Mouse (Mus musculus): ENCODE results near the gene Dpy19l3.

Dpy19l3 gene

GRCm38 (mm10) chr7:35754033-35754885, at the start of gene Dpy19l3:
TSS of gene Dpy19l3 (minus strand) at chr7:35754454.
- DNase-seq: peak; percentile 80

- DNase-seq: peak; percentile 83
Measured at GRCm38 (mm10) chr7:35802906-35803595, 48.8 kb upstream of the Dpy19l3 start, which contains the start of gene Zfp507. TSS of gene Zfp507 (minus strand) at chr7:35803003.

- DNase-seq: peak; percentile 14
Measured at GRCm38 (mm10) chr7:35802201-35802905, 48.1 kb upstream of the Dpy19l3 start.

GRCm38 (mm10) chr7:35796123-35796522, 41.9 kb upstream of the Dpy19l3 start:
- no peak for DNase-seq

GRCm38 (mm10) chr7:35794145-35794664, 40.0 kb upstream of the Dpy19l3 start:
- no peak for DNase-seq

GRCm38 (mm10) chr7:35792150-35792848, 38.0 kb upstream of the Dpy19l3 start:
- no peak for DNase-seq

GRCm38 (mm10) chr7:35790926-35791325, 36.7 kb upstream of the Dpy19l3 start:
- DNase-seq: no peak

- DNase-seq: no peak
Measured at GRCm38 (mm10) chr7:35790201-35790600, 35.9 kb upstream of the Dpy19l3 start.

- DNase-seq: no peak
Measured at GRCm38 (mm10) chr7:35785579-35785978, 31.3 kb upstream of the Dpy19l3 start.

GRCm38 (mm10) chr7:35782252-35782651, 28.0 kb upstream of the Dpy19l3 start:
- no peak for DNase-seq

- no peak for DNase-seq
Measured at GRCm38 (mm10) chr7:35774127-35774526, 19.9 kb upstream of the Dpy19l3 start.

GRCm38 (mm10) chr7:35772347-35772746, 18.1 kb upstream of the Dpy19l3 start:
- DNase-seq: no peak

GRCm38 (mm10) chr7:35771106-35771505, 16.9 kb upstream of the Dpy19l3 start:
- no peak for DNase-seq

- DNase-seq: no peak
Measured at GRCm38 (mm10) chr7:35770122-35770521, 15.9 kb upstream of the Dpy19l3 start.

GRCm38 (mm10) chr7:35764461-35764860, 10.2 kb upstream of the Dpy19l3 start:
- no peak for DNase-seq

GRCm38 (mm10) chr7:35761801-35762200, 7.5 kb upstream of the Dpy19l3 start:
- no peak for DNase-seq

- DNase-seq: no peak
Measured at GRCm38 (mm10) chr7:35759602-35760001, 5.3 kb upstream of the Dpy19l3 start.

GRCm38 (mm10) chr7:35756510-35757440, 2.5 kb upstream of the Dpy19l3 start:
- no peak for DNase-seq

GRCm38 (mm10) chr7:35754886-35755168, 573 bp upstream of the Dpy19l3 start:
- DNase-seq: no peak

GRCm38 (mm10) chr7:35753319-35754032, 778 bp downstream of the Dpy19l3 start:
- DNase-seq: no peak

- DNase-seq: no peak
Measured at GRCm38 (mm10) chr7:35750873-35751272, 3.4 kb downstream of the Dpy19l3 start.

All from cerebellum, adult 11 months (tissue).